Mouse (Mus musculus): ENCODE data around the gene Lama2.
"Not testable (repeated sequence)": the region's sequence is repeated elsewhere in the genome, so short reads cannot be mapped to it uniquely, and the experiment has no call there.

DNA sequence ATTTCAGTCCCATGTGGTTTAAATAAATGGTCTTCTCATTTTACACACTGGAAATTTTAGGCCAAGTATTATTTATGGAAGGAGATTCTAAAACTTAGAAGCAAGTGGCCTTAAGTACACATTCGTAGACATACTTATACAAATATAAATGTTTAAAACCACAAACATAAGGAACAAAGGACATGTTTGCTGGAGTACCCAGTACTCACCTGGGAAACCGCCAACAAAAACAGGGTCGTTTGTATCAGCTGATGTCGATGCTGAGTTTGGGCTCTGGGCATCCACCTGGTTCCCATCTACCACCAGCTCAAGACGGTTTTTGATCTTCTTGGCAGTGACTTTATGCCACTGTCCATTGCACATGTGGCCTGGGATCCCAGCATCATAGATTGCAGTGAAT lies 635.5 kb downstream of the Lama2 start:
- TF ChIP-seq CTCF (IDR thresholded peaks at IDR 0.05); POLR2A (IDR thresholded peaks at IDR 0.05; ENCODE audit: insufficient read depth, low read depth, low read length); EP300 (IDR thresholded peaks at IDR 0.05; ENCODE audit: insufficient read depth, low read depth, low read length): not testable (repeated sequence)

Measured in heart, adult 2 months (tissue).